Mouse (Mus musculus): ENCODE measurements around the gene Add2. TPM values are rescaled to one million over a fixed set of nuclear protein-coding genes. Genes with fewer than 3 reads are reported as not detected.

The Add2 gene
- polyA plus RNA-seq, 1 experiment, result 1.7 TPM

GRCm38 (mm10) chr6:86154006-86154405 is 125.5 kb downstream of the Add2 start:
- TF ChIP-seq POLR2A (IDR thresholded peaks at IDR 0.05; ENCODE audit: control insufficient read depth, low read depth, low read length) (no peak), CTCF (IDR thresholded peaks at IDR 0.05; ENCODE audit: control insufficient read depth, insufficient read depth, insufficient replicate concordance, low read depth, low read length) (no peak)
- Histone ChIP-seq H3K4me1 (ENCODE audit: control insufficient read depth, insufficient read depth, low read length) (peaks cover 6% of the 10 kb centered on the region), H3K36me3 (ENCODE audit: control insufficient read depth, insufficient read depth, low read length) (no peaks in the 10 kb centered on the region), H3K27ac (ENCODE audit: control insufficient read depth, insufficient read depth, low read depth, low read length) (no peak overlapping the region), H3K27me3 (ENCODE audit: control insufficient read depth, insufficient read depth, low read length) (no peaks in the 10 kb centered on the region), H3K4me3 (ENCODE audit: control insufficient read depth, low read depth, low read length) (no peak overlapping the region)

GRCm38 (mm10) chr6:86154481-86154880 is 126.0 kb downstream of the Add2 start:
- no peak overlapping the region for H3K27ac ChIP-seq (ENCODE audit: control insufficient read depth, insufficient read depth, low read depth, low read length)
- peaks cover 6% of the 10 kb centered on the region for H3K4me1 ChIP-seq (ENCODE audit: control insufficient read depth, insufficient read depth, low read length)
- TF ChIP-seq POLR2A (IDR thresholded peaks at IDR 0.05; ENCODE audit: control insufficient read depth, low read depth, low read length) (no peak), CTCF (IDR thresholded peaks at IDR 0.05; ENCODE audit: control insufficient read depth, insufficient read depth, insufficient replicate concordance, low read depth, low read length) (no peak)
- no peaks in the 10 kb centered on the region for H3K27me3 ChIP-seq (ENCODE audit: control insufficient read depth, insufficient read depth, low read length)
- no peak overlapping the region for H3K4me3 ChIP-seq (ENCODE audit: control insufficient read depth, low read depth, low read length)
- no peaks in the 10 kb centered on the region for H3K36me3 ChIP-seq (ENCODE audit: control insufficient read depth, insufficient read depth, low read length)

- Histone ChIP-seq H3K27me3 (ENCODE audit: control insufficient read depth, insufficient read depth, low read length) (no peaks in the 10 kb centered on the region), H3K36me3 (ENCODE audit: control insufficient read depth, insufficient read depth, low read length) (no peaks in the 10 kb centered on the region), H3K4me3 (ENCODE audit: control insufficient read depth, low read depth, low read length) (no peak overlapping the region), H3K27ac (ENCODE audit: control insufficient read depth, insufficient read depth, low read depth, low read length) (no peak overlapping the region), H3K4me1 (ENCODE audit: control insufficient read depth, insufficient read depth, low read length) (peaks cover 6% of the 10 kb centered on the region)
- TF ChIP-seq POLR2A (IDR thresholded peaks at IDR 0.05; ENCODE audit: control insufficient read depth, low read depth, low read length), result no peak
- peak; percentile 35; the same call in 1 of the 2 replicates for TF ChIP-seq CTCF (IDR thresholded peaks at IDR 0.05; ENCODE audit: control insufficient read depth, insufficient read depth, insufficient replicate concordance, low read depth, low read length)
Observed at GRCm38 (mm10) chr6:86157253-86158234, 129.1 kb downstream of the Add2 start.

GRCm38 (mm10) chr6:86160878-86161277 is 132.4 kb downstream of the Add2 start:
- H3K36me3 ChIP-seq (ENCODE audit: control insufficient read depth, insufficient read depth, low read length), result no peaks in the 10 kb centered on the region
- no peaks in the 10 kb centered on the region for H3K27me3 ChIP-seq (ENCODE audit: control insufficient read depth, insufficient read depth, low read length)
- no peak overlapping the region for H3K27ac ChIP-seq (ENCODE audit: control insufficient read depth, insufficient read depth, low read depth, low read length)
- peaks cover 6% of the 10 kb centered on the region for H3K4me1 ChIP-seq (ENCODE audit: control insufficient read depth, insufficient read depth, low read length)
- no peak overlapping the region for H3K4me3 ChIP-seq (ENCODE audit: control insufficient read depth, low read depth, low read length)
- no peak for TF ChIP-seq POLR2A (IDR thresholded peaks at IDR 0.05; ENCODE audit: control insufficient read depth, low read depth, low read length)

GRCm38 (mm10) chr6:86161586-86161985 is 133.1 kb downstream of the Add2 start:
- H3K36me3 ChIP-seq (ENCODE audit: control insufficient read depth, insufficient read depth, low read length), result no peaks in the 10 kb centered on the region
- no peak overlapping the region for H3K4me3 ChIP-seq (ENCODE audit: control insufficient read depth, low read depth, low read length)
- H3K27me3 ChIP-seq (ENCODE audit: control insufficient read depth, insufficient read depth, low read length), result no peaks in the 10 kb centered on the region
- H3K4me1 ChIP-seq (ENCODE audit: control insufficient read depth, insufficient read depth, low read length), result peaks cover 6% of the 10 kb centered on the region
- no peak overlapping the region for H3K27ac ChIP-seq (ENCODE audit: control insufficient read depth, insufficient read depth, low read depth, low read length)
- no peak for TF ChIP-seq CTCF (IDR thresholded peaks at IDR 0.05; ENCODE audit: control insufficient read depth, insufficient read depth, insufficient replicate concordance, low read depth, low read length)

GRCm38 (mm10) chr6:86164028-86164427 is 135.5 kb downstream of the Add2 start:
- Histone ChIP-seq H3K36me3 (ENCODE audit: control insufficient read depth, insufficient read depth, low read length) (no peaks in the 10 kb centered on the region), H3K4me3 (ENCODE audit: control insufficient read depth, low read depth, low read length) (no peak overlapping the region), H3K27ac (ENCODE audit: control insufficient read depth, insufficient read depth, low read depth, low read length) (no peak overlapping the region), H3K27me3 (ENCODE audit: control insufficient read depth, insufficient read depth, low read length) (no peaks in the 10 kb centered on the region), H3K4me1 (ENCODE audit: control insufficient read depth, insufficient read depth, low read length) (no peaks in the 10 kb centered on the region)
- no peak for TF ChIP-seq POLR2A (IDR thresholded peaks at IDR 0.05; ENCODE audit: control insufficient read depth, low read depth, low read length)
- TF ChIP-seq CTCF (IDR thresholded peaks at IDR 0.05; ENCODE audit: control insufficient read depth, insufficient read depth, insufficient replicate concordance, low read depth, low read length), result no peak

GRCm38 (mm10) chr6:86166426-86166825 is 137.9 kb downstream of the Add2 start:
- no peaks in the 10 kb centered on the region for H3K27me3 ChIP-seq (ENCODE audit: control insufficient read depth, insufficient read depth, low read length)
- H3K4me1 ChIP-seq (ENCODE audit: control insufficient read depth, insufficient read depth, low read length), result no peaks in the 10 kb centered on the region
- no peak overlapping the region for H3K27ac ChIP-seq (ENCODE audit: control insufficient read depth, insufficient read depth, low read depth, low read length)
- no peak overlapping the region for H3K4me3 ChIP-seq (ENCODE audit: control insufficient read depth, low read depth, low read length)
- TF ChIP-seq POLR2A (IDR thresholded peaks at IDR 0.05; ENCODE audit: control insufficient read depth, low read depth, low read length) (no peak), CTCF (IDR thresholded peaks at IDR 0.05; ENCODE audit: control insufficient read depth, insufficient read depth, insufficient replicate concordance, low read depth, low read length) (no peak)
- no peaks in the 10 kb centered on the region for H3K36me3 ChIP-seq (ENCODE audit: control insufficient read depth, insufficient read depth, low read length)
